Mouse (Mus musculus) cerebellum, adult 2 months (tissue): ENCODE data around the gene Ccndbp1. TPM values are rescaled to one million over a fixed set of nuclear protein-coding genes. Genes with fewer than 3 reads are reported as not detected.

Experiments
- DNase-seq, 2 experiments: peaks; one replicate each; pipeline ENCODE4 v3.0.0; 2021
- H3K27ac ChIP-seq: fragments of 200-500 bp; 2 replicates; pipeline ENCODE4 v1.5.1; 2012; ENCODE audit warnings: low read length, control low read depth, inconsistent platforms; ENCODE audit not compliant: insufficient read depth
- H3K27me3 ChIP-seq: fragments of 200-500 bp; 2 replicates; pipeline ENCODE4 v1.6.1; 2012; ENCODE audit warnings: inconsistent platforms, mild to moderate bottlenecking, low read length, moderate library complexity; ENCODE audit not compliant: control insufficient read depth, insufficient read depth
- H3K4me1 ChIP-seq: fragments of 200-500 bp; 2 replicates; pipeline ENCODE4 v1.6.1; 2011; ENCODE audit warnings: low read length; ENCODE audit not compliant: control insufficient read depth, insufficient read depth
- H3K4me3 ChIP-seq: fragments of 200-500 bp; replicated peaks from 2 replicates; pipeline ENCODE3; 2011; ENCODE audit warnings: mild to moderate bottlenecking, low read depth, low read length, control low read depth; ENCODE audit not compliant: insufficient read depth
- CTCF ChIP-seq: fragments of 200-500 bp; IDR thresholded peaks from 2 replicates; pipeline ENCODE4 v1.5.1; 2011; ENCODE audit warnings: low read depth, mild to moderate bottlenecking, control low read depth, low read length, moderate library complexity, borderline replicate concordance; ENCODE audit not compliant: insufficient read depth
- POLR2A ChIP-seq: fragments of 200-500 bp; IDR thresholded peaks from 2 replicates; pipeline ENCODE4 v1.6.1; 2011; ENCODE audit warnings: low read length, control low read depth, borderline replicate concordance; ENCODE audit not compliant: insufficient read depth
- WGBS: fragments of 180-500 bp; shearing (Covaris S2); methylation state at CpG from one replicate; pipeline ENCODE4 v1.1.7; 2018; 5-methylcytosine and 5-hydroxymethylcytosine counted together
- polyA plus RNA-seq: library from polyadenylated mRNA; depleted of rRNA; stranded (reverse); fragments of >200 nt; gene quantifications from 2 replicates; pipeline ENCODE4 v1.2.3, GENCODE M21; 2012; rRNA removed

Gene Ccndbp1
- polyA plus RNA-seq, 1 experiment, result 155 TPM

DNA sequence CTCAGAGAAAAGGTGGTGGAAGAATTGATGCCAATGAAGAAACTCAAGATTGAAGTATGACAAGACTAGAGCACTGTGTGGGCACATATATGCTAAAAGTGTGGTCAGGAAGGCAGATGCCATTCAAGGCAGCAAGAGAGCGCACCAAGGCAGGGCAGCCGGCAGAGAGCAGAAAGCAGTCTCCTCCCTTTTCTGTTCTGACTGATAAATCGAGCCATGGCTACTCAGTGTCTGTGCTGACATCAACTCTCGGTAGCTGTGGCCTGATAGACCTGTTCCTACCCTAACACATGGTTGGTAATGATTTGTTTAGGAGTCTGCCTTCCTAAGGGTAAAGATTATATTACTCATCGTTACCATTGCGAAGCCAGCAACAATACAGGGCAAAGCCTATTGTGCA lies 47.7 kb downstream of the Ccndbp1 start:
- 97% methylated on average over 6 of the region's 6 CpGs for WGBS
- H3K4me1 ChIP-seq, result peaks cover 9% of the 10 kb centered on the region; the same call in 1 of the 2 replicates
- H3K27ac ChIP-seq, result no peak overlapping the region
- TF ChIP-seq POLR2A (no peak), CTCF (no peak)
- no peak overlapping the region for H3K4me3 ChIP-seq
- H3K27me3 ChIP-seq, result no peaks in the 10 kb centered on the region
- DNase-seq, result no peak

DNA sequence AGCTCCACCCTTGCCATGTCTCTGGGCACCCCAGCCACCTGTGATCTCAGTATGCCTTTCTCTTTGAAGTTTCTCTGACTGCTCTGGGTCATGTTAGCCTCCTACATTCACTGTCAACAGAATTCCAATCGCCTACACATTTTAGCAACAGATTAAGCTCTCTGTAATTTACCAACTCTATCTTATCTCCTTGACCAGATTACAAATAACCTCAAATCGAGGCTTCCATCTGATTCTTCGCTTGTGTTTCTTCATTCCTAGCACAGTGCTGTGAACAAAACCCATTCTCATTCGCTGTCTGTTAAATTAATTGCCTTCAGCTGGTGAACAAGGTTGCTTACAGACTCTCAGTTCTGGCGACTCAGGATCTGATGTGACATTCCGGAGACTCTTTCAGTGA lies 49.8 kb downstream of the Ccndbp1 start:
- Histone ChIP-seq H3K27me3 (no peaks in the 10 kb centered on the region), H3K4me3 (no peak overlapping the region), H3K27ac (no peak overlapping the region), H3K4me1 (peaks cover 9% of the 10 kb centered on the region; the same call in 1 of the 2 replicates)
- WGBS, result 85% methylated on average over 6 of the region's 6 CpGs
- TF ChIP-seq POLR2A (no peak), CTCF (no peak)
- DNase-seq, result no peak

DNA sequence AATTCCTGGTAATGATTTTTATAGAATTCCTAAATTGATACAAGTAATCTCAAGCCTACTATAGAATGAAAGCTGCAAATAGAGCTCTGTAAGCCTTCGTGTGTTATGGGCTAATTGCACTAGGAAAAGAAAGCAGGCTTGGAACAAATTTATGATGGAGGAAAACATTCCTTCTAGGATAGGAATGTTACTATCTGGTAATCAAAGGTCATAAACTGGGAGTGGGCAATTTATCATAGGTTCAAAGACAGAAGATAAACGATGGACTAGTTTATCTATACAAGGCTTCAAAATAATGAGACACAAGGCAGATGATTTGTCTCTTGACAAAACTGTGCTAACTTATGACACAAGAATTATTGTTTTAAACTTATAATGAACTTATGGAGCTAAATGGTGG lies 53.1 kb downstream of the Ccndbp1 start:
- no peaks in the 10 kb centered on the region for H3K4me1 ChIP-seq
- H3K4me3 ChIP-seq, result no peak overlapping the region
- no peak overlapping the region for H3K27ac ChIP-seq
- 92% methylated on average over 2 of the region's 2 CpGs for WGBS
- DNase-seq, result no peak
- no peaks in the 10 kb centered on the region for H3K27me3 ChIP-seq
- TF ChIP-seq POLR2A (no peak), CTCF (no peak)

Other genes starting within 250 kb of the Ccndbp1 start
- gene Cdan1, start 158.3 kb upstream of the Ccndbp1 start, polyA plus RNA-seq, result 37.8 and 45.8 TPM in 2 replicates
- gene Ttbk2, start 157.8 kb upstream of the Ccndbp1 start, polyA plus RNA-seq, result 31.7 and 32.5 TPM in 2 replicates
- gene Ubr1, start 37.7 kb upstream of the Ccndbp1 start, polyA plus RNA-seq, result 24.2 and 32.4 TPM in 2 replicates
- gene Tmem62, start 31.4 kb upstream of the Ccndbp1 start, polyA plus RNA-seq, result 68.0 and 73.6 TPM in 2 replicates
- 0.38 and 0.51 TPM in 2 replicates for gene Epb42, start 28.7 kb downstream of the Ccndbp1 start, polyA plus RNA-seq
- gene Tgm5, start 77.4 kb downstream of the Ccndbp1 start, polyA plus RNA-seq, result 2.7 and 3.2 TPM in 2 replicates
- 1.3 and 1.4 TPM in 2 replicates for gene Tgm7, start 101.4 kb downstream of the Ccndbp1 start, polyA plus RNA-seq
- gene Adal, start 132.0 kb downstream of the Ccndbp1 start, polyA plus RNA-seq, result 26.3 and 26.7 TPM in 2 replicates
- gene Lcmt2, start 132.2 kb downstream of the Ccndbp1 start, polyA plus RNA-seq, result 9.2 and 10.6 TPM in 2 replicates
- 40.2 and 47.4 TPM in 2 replicates for gene Tubgcp4, start 162.3 kb downstream of the Ccndbp1 start, polyA plus RNA-seq
- 6.4 and 6.8 TPM in 2 replicates for gene Zscan29, start 162.7 kb downstream of the Ccndbp1 start, polyA plus RNA-seq